Mouse (Mus musculus) lung, embryonic 14.5 days (tissue): Measurements from ENCODE around the gene Sncg. TPM values are rescaled to one million over a fixed set of nuclear protein-coding genes. Genes with fewer than 3 reads are reported as not detected.

ENCODE experiments used
- ATAC-seq: fragments of 200-750 bp; cut with Nextera tagmentation; 2 replicates; pipeline ENCODE4 v1.8.0; 2017; ENCODE audit warnings: mild to moderate bottlenecking, moderate TSS enrichment, moderate library complexity; ENCODE audit not compliant: insufficient read depth
- DNase-seq: peaks from one replicate; pipeline ENCODE4 v3.0.0-alpha.2; 2015
- H3K27ac ChIP-seq: fragments of 300-500 bp; sonication (generic); 2 replicates; pipeline ENCODE4 v1.5.1; 2014; ENCODE audit warnings: low read depth, mild to moderate bottlenecking, moderate library complexity
- H3K27me3 ChIP-seq: fragments of 300-500 bp; sonication (generic); 2 replicates; pipeline ENCODE4 v1.6.1; 2014; ENCODE audit warnings: low read length, control low read depth; ENCODE audit not compliant: insufficient read depth
- H3K36me3 ChIP-seq: fragments of 300-500 bp; sonication (generic); 2 replicates; pipeline ENCODE4 v1.6.1; 2014; ENCODE audit warnings: control low read depth; ENCODE audit not compliant: insufficient read depth
- H3K4me1 ChIP-seq: fragments of 300-500 bp; sonication (generic); 2 replicates; pipeline ENCODE4 v1.6.1; 2014; ENCODE audit warnings: antibody characterized with exemption, control low read depth; ENCODE audit not compliant: insufficient read depth
- H3K4me2 ChIP-seq: fragments of 300-500 bp; sonication (generic); 2 replicates; pipeline ENCODE4 v1.6.1; 2014; ENCODE audit warnings: mild to moderate bottlenecking
- H3K4me3 ChIP-seq: fragments of 300-500 bp; sonication (generic); 2 replicates; pipeline ENCODE4 v1.5.1; 2014; ENCODE audit warnings: low read depth, low read length
- H3K9ac ChIP-seq: fragments of 300-500 bp; sonication (generic); 2 replicates; pipeline ENCODE4 v1.6.1; 2014
- H3K9me3 ChIP-seq: fragments of 300-500 bp; sonication (generic); 2 replicates; pipeline ENCODE4 v1.6.1; 2016; ENCODE audit warnings: low read depth, low read length, control low read depth
- CTCF ChIP-seq: IDR thresholded peaks from 2 replicates; pipeline ENCODE4 v1.5.1; 2016; ENCODE audit warnings: antibody characterized with exemption, low read depth
- WGBS: fragments of 180-500 bp; shearing (Covaris S2); extraction: QIAGEN DNeasy Blood & Tissue Kit; methylation state at CpG from one replicate; pipeline ENCODE4 v1.1.7; 2014; 5-methylcytosine and 5-hydroxymethylcytosine counted together
- polyA plus RNA-seq: library from polyadenylated mRNA; unstranded; fragments of >200 nt; fragmentation: Nextera tagmentation; extraction: Ambion mirVana; gene quantifications from 2 replicates; pipeline ENCODE4 v1.2.1, GENCODE M21; 2014

The Sncg gene
- polyA plus RNA-seq, 1 experiment from 2014 or later = 4.9 TPM

DNA sequence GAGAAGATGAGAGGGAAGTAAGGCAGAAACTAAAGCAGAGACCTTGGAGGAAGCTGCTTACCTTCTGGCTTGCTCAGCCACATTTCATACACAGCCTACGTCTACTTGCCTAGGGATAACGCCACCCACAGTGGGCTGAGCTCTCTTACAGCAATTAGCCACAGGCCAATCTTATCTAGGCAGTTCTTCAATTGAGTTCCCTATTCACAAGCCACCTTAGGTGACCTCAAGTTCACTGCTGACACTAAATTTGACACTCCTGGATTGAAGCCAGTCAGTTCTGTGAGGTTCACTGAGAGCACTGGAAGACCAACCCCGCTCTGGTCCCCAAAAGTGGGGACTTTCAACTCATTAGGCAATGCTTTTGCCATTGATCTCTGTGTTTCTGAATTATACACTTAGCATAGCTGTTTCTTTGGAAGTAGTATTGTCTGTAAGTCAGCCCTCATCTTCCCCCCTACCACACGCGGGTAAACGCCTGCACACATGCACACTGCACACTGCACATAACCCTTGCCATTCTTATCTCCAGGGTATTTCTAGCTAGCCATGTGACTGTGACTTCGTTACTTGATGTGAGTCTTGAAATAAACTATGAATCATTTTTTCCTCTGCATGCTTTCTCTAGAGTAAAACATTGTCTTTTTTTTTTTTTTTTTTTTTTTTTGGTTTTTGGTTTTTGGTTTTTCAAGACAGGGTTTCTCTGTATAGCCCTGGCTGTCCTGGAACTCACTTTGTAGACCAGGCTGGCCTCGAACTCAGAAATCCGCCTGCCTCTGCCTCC lies 8.5 kb upstream of the Sncg start:
- H3K36me3 ChIP-seq = no peaks in the 10 kb centered on the region
- no peak for ATAC-seq
- H3K9me3 ChIP-seq = no peaks in the 10 kb centered on the region
- WGBS = 94% methylated on average over 9 of the region's 9 CpGs
- H3K4me2 ChIP-seq = no peak overlapping the region
- TF ChIP-seq CTCF = no peak
- H3K4me3 ChIP-seq = no peak overlapping the region
- H3K9ac ChIP-seq = no peak overlapping the region
- H3K27me3 ChIP-seq = no peaks in the 10 kb centered on the region
- H3K27ac ChIP-seq = no peak overlapping the region
- H3K4me1 ChIP-seq = no peaks in the 10 kb centered on the region
- no peak for DNase-seq

DNA sequence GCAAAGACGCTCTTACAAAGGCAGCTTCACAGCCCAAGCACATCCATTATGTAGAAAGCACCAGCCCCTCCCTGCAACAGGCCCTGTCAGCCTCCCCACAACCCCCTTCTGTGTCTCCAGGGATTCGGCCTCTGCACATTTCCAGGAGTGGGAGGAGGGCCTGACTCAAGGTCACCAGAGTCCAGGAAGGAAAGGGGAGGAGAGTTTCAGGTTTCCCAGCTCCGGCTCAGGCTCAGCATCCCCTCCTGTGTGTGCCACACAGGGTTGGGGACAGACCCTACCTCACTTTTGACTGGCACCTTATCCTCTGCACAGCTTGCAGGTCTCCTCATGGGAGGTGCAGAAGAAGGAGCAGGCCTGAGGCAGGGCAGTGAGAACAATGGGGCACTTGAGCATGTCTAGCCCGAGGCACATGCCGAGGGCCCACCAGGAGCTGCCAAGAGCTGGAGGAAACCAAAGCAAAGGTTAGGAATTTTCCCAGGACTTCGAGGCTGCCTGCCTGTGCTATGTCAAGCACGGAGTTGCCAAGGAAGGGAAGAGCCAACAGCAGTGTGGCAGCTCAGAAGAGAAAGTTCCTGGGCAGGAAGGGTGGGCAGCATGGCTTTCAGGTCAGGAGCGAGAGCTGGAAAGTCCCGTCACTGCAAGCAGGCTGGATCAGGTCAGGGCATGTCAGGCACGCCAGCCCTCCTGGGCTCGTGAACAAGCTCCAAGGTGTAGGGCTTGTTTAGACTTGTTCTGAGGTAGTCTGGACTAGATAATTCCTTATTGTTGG lies 4.2 kb upstream of the Sncg start:
- ATAC-seq (peak; percentile 57), DNase-seq (peak; percentile 53)
- H3K4me1 ChIP-seq = no peaks in the 10 kb centered on the region
- H3K27me3 ChIP-seq = no peaks in the 10 kb centered on the region
- 27% methylated on average over 11 of the region's 11 CpGs for WGBS
- peak overlapping the region; percentile 47 for H3K27ac ChIP-seq
- TF ChIP-seq CTCF = no peak
- H3K36me3 ChIP-seq = no peaks in the 10 kb centered on the region
- H3K4me2 ChIP-seq = peak overlapping the region; percentile 26; the same call in 1 of the 2 replicates
- H3K4me3 ChIP-seq = no peak overlapping the region
- H3K9ac ChIP-seq = no peak overlapping the region
- no peaks in the 10 kb centered on the region for H3K9me3 ChIP-seq

DNA sequence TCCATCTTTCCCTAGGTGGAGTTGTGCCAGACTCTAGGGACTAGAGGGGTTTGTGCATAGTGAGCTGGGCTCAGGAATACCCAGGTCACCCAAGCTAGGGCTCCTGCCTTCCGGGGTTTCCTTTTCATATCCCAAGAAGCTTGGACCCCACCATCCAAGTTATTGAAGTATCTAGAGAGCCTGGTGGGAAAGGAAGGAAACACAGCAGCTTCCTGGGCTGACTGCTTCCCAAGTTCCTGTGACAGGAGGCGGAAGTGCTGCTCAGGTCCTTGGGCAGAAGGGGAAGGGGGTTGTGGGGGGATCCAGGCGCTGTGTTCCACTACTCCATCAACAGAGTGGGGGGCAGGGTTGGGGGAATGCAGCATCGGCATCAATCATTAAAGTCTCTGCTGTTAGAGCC lies 2.5 kb upstream of the Sncg start:
- WGBS = 61% methylated on average over 4 of the region's 4 CpGs
- no peaks in the 10 kb centered on the region for H3K36me3 ChIP-seq
- H3K4me3 ChIP-seq = no peak overlapping the region
- H3K4me1 ChIP-seq = no peaks in the 10 kb centered on the region
- no peak for DNase-seq
- ATAC-seq = no peak
- no peaks in the 10 kb centered on the region for H3K27me3 ChIP-seq
- H3K9ac ChIP-seq = no peak overlapping the region
- H3K27ac ChIP-seq = peak overlapping the region; percentile 36; the same call in 1 of the 2 replicates
- peak overlapping the region; percentile 48 for H3K4me2 ChIP-seq
- H3K9me3 ChIP-seq = no peaks in the 10 kb centered on the region
- TF ChIP-seq CTCF = no peak

DNA sequence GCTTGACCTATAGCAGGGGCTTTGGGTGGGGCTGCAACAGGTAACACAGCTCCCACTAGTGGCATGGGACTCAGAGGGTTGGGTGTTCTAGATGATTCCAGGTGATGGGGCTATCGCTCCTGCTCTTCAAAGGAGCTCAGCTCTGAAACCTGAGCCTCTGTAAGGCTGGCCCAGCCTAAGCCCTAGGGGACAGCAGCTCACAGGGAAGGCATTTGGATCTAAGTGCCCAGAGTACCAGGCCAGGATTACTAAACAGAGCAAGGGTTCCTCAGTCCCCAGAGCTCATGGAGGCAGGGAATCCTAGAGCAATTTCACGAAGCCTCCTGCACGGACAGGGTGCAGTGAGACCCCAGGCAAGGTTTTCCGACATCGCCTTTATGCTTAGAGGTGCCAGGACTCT lies 1.4 kb upstream of the Sncg start:
- no peak overlapping the region for H3K27ac ChIP-seq
- ATAC-seq (no peak), DNase-seq (no peak)

DNA sequence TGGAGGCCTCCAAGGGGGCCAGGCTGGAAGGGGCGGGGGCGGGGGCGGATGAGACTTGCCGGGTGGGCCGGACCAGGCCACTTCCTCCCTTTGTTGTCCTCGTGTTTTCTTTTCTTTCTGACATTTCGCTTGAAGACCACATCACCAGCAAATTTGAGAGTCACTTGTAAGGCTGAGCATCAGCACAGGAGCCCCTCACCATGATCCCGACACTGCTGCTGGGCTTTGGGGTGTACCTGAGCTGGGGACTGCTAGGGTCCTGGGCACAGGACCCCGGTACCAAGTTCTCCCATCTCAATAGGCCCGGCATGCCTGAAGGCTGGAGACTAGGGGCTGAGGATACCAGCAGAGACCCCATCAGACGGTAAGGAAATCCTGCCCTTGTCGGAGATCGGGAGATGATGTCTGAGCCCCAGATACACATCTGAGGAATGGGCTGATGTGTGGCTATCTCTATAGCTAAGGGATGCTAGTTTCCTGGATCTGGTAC lies 871 bp upstream of the Sncg start, which contains the start of gene Mmrn2:
Gene Mmrn2, plus strand, starts transcription at position 51 of the 490 bp plus-strand sequence.
- Histone ChIP-seq H3K4me1 (no peaks in the 10 kb centered on the region), H3K4me2 (peak within 1 kb of the TSS; percentile 48), H3K4me3 (peak within 1 kb of the TSS; percentile 23), H3K27me3 (no peaks in the 10 kb centered on the region), H3K9ac (no peak within 1 kb of the TSS), H3K9me3 (no peaks in the 10 kb centered on the region), H3K36me3 (no peaks in the 10 kb centered on the region), H3K27ac (no peak within 1 kb of the TSS)
- no peak for TF ChIP-seq CTCF
- DNase-seq = no peak
- ATAC-seq = no peak
- 74% methylated on average over 13 of the region's 13 CpGs for WGBS

More for the DNA sequence above, 1.4 kb upstream of the Sncg start:
- Histone ChIP-seq H3K4me3 (peak overlapping the region; percentile 23), H3K4me1 (no peaks in the 10 kb centered on the region), H3K27me3 (no peaks in the 10 kb centered on the region), H3K9me3 (no peaks in the 10 kb centered on the region), H3K4me2 (peak overlapping the region; percentile 48), H3K36me3 (no peaks in the 10 kb centered on the region), H3K9ac (no peak overlapping the region)
- TF ChIP-seq CTCF = no peak
- WGBS = 77% methylated on average over 5 of the region's 5 CpGs

DNA sequence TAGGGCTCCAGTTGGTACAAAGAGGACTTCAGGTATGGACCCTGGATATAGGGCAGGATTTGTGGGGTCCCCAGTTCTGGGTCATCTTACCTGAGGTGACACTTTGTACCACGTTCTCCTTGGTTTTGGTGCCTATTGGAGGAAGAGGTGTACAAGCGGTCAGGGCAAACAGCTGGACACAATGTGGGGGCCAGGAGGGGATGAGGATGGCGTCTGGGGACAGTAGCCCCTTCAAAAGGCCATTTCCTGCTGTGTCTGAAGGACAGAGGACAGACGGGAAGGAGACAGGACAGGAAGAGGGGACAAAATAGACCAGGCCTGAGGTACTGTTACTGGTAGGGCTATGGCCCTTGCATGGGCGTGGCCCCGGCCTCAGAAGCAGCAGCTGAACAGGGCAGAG lies 1.0 kb downstream of the Sncg start:
- WGBS = 74% methylated on average over 6 of the region's 6 CpGs
- no peaks in the 10 kb centered on the region for H3K9me3 ChIP-seq
- H3K36me3 ChIP-seq = no peaks in the 10 kb centered on the region
- H3K4me2 ChIP-seq = no peak overlapping the region
- H3K27ac ChIP-seq = no peak overlapping the region
- TF ChIP-seq CTCF = no peak
- no peaks in the 10 kb centered on the region for H3K4me1 ChIP-seq
- DNase-seq = no peak
- H3K4me3 ChIP-seq = no peak overlapping the region
- no peak overlapping the region for H3K9ac ChIP-seq
- ATAC-seq = no peak
- no peaks in the 10 kb centered on the region for H3K27me3 ChIP-seq

DNA sequence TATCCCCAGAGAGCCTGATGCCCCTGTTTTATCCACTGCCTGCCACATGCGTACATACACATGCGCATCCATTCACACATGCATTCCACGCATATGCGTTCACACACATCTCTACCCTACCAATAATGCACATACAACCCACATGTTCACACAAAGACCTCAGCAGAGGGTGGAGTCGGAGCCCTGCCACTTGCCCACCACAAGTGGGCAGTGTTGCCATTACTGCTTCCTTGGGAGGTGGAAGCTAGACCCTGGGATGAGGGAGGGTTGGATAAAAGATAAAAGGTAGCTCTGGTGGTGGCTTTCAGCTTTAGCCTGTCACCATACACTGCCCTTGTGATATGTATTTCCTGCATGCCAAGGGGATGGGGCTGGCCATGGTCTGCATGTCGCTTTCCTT lies 1.9 kb downstream of the Sncg start:
- no peak overlapping the region for H3K4me2 ChIP-seq
- H3K36me3 ChIP-seq = no peaks in the 10 kb centered on the region
- ATAC-seq = no peak
- H3K27ac ChIP-seq = no peak overlapping the region
- 78% methylated on average over 6 of the region's 6 CpGs for WGBS
- no peak overlapping the region for H3K4me3 ChIP-seq
- no peak overlapping the region for H3K9ac ChIP-seq
- no peaks in the 10 kb centered on the region for H3K4me1 ChIP-seq
- H3K27me3 ChIP-seq = no peaks in the 10 kb centered on the region
- TF ChIP-seq CTCF = peak; percentile 76
- DNase-seq = peak; percentile 58
- H3K9me3 ChIP-seq = no peaks in the 10 kb centered on the region
